Mouse (Mus musculus): Measurements from ENCODE around the gene Zan. TPM values are rescaled to one million over a fixed set of nuclear protein-coding genes. Genes with fewer than 3 reads are reported as not detected.

Zan gene
- polyA plus RNA-seq, 1 experiment from 2014 or later = 0.18 TPM

GRCm38 (mm10) chr5:137500186-137500585 is 23.3 kb upstream of the Zan start:
- DNase-seq = no peak
- 91% methylated on average over 7 of the region's 7 CpGs for WGBS
- H3K4me2 ChIP-seq = no peak overlapping the region
- H3K9ac ChIP-seq = no peak overlapping the region
- H3K4me1 ChIP-seq (ENCODE audit: insufficient read depth) = peaks cover 5% of the 10 kb centered on the region; the same call in 1 of the 2 replicates
- H3K27me3 ChIP-seq (ENCODE audit: insufficient read depth, low read length) = no peaks in the 10 kb centered on the region
- H3K9me3 ChIP-seq (ENCODE audit: low read depth, low read length) = no peaks in the 10 kb centered on the region
- H3K27ac ChIP-seq (ENCODE audit: low read depth) = no peak overlapping the region
- ATAC-seq (ENCODE audit: insufficient read depth) = no peak
- no peak overlapping the region for H3K4me3 ChIP-seq (ENCODE audit: low read depth, low read length)
- TF ChIP-seq CTCF (IDR thresholded peaks at IDR 0.05; ENCODE audit: low read depth) = no peak
- H3K36me3 ChIP-seq (ENCODE audit: insufficient read depth) = peaks cover 12% of the 10 kb centered on the region

GRCm38 (mm10) chr5:137493831-137494230 is 17.0 kb upstream of the Zan start:
- no peaks in the 10 kb centered on the region for H3K9me3 ChIP-seq (ENCODE audit: low read depth, low read length)
- ATAC-seq (ENCODE audit: insufficient read depth) = no peak; the same call in 1 of the 2 replicates
- H3K4me1 ChIP-seq (ENCODE audit: insufficient read depth) = no peaks in the 10 kb centered on the region
- H3K9ac ChIP-seq = 0 out of 2 replicates have a peak overlapping the region, but pooled peaks have one; percentile 9
- no peaks in the 10 kb centered on the region for H3K36me3 ChIP-seq (ENCODE audit: insufficient read depth)
- no peak for TF ChIP-seq CTCF (IDR thresholded peaks at IDR 0.05; ENCODE audit: low read depth)
- peak; percentile 46 for DNase-seq
- no peak overlapping the region for H3K4me2 ChIP-seq
- H3K27ac ChIP-seq (ENCODE audit: low read depth) = no peak overlapping the region
- 35% methylated on average over 13 of the region's 13 CpGs for WGBS
- no peaks in the 10 kb centered on the region for H3K27me3 ChIP-seq (ENCODE audit: insufficient read depth, low read length)
- no peak overlapping the region for H3K4me3 ChIP-seq (ENCODE audit: low read depth, low read length)

- Histone ChIP-seq H3K9ac (no peak overlapping the region), H3K4me2 (no peak overlapping the region), H3K4me3 (ENCODE audit: low read depth, low read length) (no peak overlapping the region), H3K9me3 (ENCODE audit: low read depth, low read length) (no peaks in the 10 kb centered on the region), H3K27me3 (ENCODE audit: insufficient read depth, low read length) (peaks cover 3% of the 10 kb centered on the region; the same call in 1 of the 2 replicates), H3K27ac (ENCODE audit: low read depth) (no peak overlapping the region; the same call in 1 of the 2 replicates), H3K4me1 (ENCODE audit: insufficient read depth) (no peaks in the 10 kb centered on the region), H3K36me3 (ENCODE audit: insufficient read depth) (no peaks in the 10 kb centered on the region)
- DNase-seq (peak; percentile 51), ATAC-seq (ENCODE audit: insufficient read depth) (no peak)
- 40% methylated on average over 4 of the region's 4 CpGs for WGBS
- no peak for TF ChIP-seq CTCF (IDR thresholded peaks at IDR 0.05; ENCODE audit: low read depth)
Measured at GRCm38 (mm10) chr5:137491559-137491958, 14.7 kb upstream of the Zan start.

- Histone ChIP-seq H3K9me3 (ENCODE audit: low read depth, low read length) (no peaks in the 10 kb centered on the region), H3K9ac (no peak overlapping the region), H3K27me3 (ENCODE audit: insufficient read depth, low read length) (peaks cover 24% of the 10 kb centered on the region), H3K4me3 (ENCODE audit: low read depth, low read length) (no peak overlapping the region), H3K36me3 (ENCODE audit: insufficient read depth) (no peaks in the 10 kb centered on the region), H3K4me1 (ENCODE audit: insufficient read depth) (no peaks in the 10 kb centered on the region), H3K27ac (ENCODE audit: low read depth) (no peak overlapping the region), H3K4me2 (no peak overlapping the region)
- DNase-seq (no peak), ATAC-seq (ENCODE audit: insufficient read depth) (no peak)
- TF ChIP-seq CTCF (IDR thresholded peaks at IDR 0.05; ENCODE audit: low read depth) = no peak
- 84% methylated on average over 7 of the region's 7 CpGs for WGBS
Measured at GRCm38 (mm10) chr5:137487616-137488015, 10.8 kb upstream of the Zan start.

GRCm38 (mm10) chr5:137485851-137486155 is 8.9 kb upstream of the Zan start:
- ATAC-seq (ENCODE audit: insufficient read depth) (no peak), DNase-seq (no peak)
- TF ChIP-seq CTCF (IDR thresholded peaks at IDR 0.05; ENCODE audit: low read depth) = no peak
- 3% methylated on average over 17 of the region's 17 CpGs for WGBS
- Histone ChIP-seq H3K9ac (peak overlapping the region; percentile 34), H3K4me1 (ENCODE audit: insufficient read depth) (no peaks in the 10 kb centered on the region), H3K27me3 (ENCODE audit: insufficient read depth, low read length) (peaks cover 24% of the 10 kb centered on the region), H3K4me2 (peak overlapping the region; percentile 63), H3K9me3 (ENCODE audit: low read depth, low read length) (no peaks in the 10 kb centered on the region), H3K4me3 (ENCODE audit: low read depth, low read length) (peak overlapping the region; percentile 8), H3K36me3 (ENCODE audit: insufficient read depth) (no peaks in the 10 kb centered on the region), H3K27ac (ENCODE audit: low read depth) (no peak overlapping the region)

- no peak for DNase-seq
- TF ChIP-seq CTCF (IDR thresholded peaks at IDR 0.05; ENCODE audit: low read depth) = no peak
- Histone ChIP-seq H3K9ac (peak overlapping the region; percentile 34), H3K27ac (ENCODE audit: low read depth) (no peak overlapping the region), H3K4me2 (peak overlapping the region; percentile 63), H3K36me3 (ENCODE audit: insufficient read depth) (no peaks in the 10 kb centered on the region), H3K27me3 (ENCODE audit: insufficient read depth, low read length) (peaks cover 24% of the 10 kb centered on the region), H3K9me3 (ENCODE audit: low read depth, low read length) (no peaks in the 10 kb centered on the region), H3K4me3 (ENCODE audit: low read depth, low read length) (peak overlapping the region; percentile 8), H3K4me1 (ENCODE audit: insufficient read depth) (no peaks in the 10 kb centered on the region)
- WGBS = 8% methylated on average over 30 of the region's 30 CpGs
- ATAC-seq (ENCODE audit: insufficient read depth) = 0 out of 2 replicates have a peak, but pooled peaks have one; percentile 22
Measured at GRCm38 (mm10) chr5:137485071-137485850, 8.4 kb upstream of the Zan start.

- 37% methylated on average over 8 of the region's 8 CpGs for WGBS
- Histone ChIP-seq H3K27ac (ENCODE audit: low read depth) (no peak overlapping the region), H3K4me1 (ENCODE audit: insufficient read depth) (no peaks in the 10 kb centered on the region), H3K9me3 (ENCODE audit: low read depth, low read length) (no peaks in the 10 kb centered on the region), H3K27me3 (ENCODE audit: insufficient read depth, low read length) (peaks cover 24% of the 10 kb centered on the region), H3K9ac (no peak overlapping the region), H3K36me3 (ENCODE audit: insufficient read depth) (no peaks in the 10 kb centered on the region), H3K4me3 (ENCODE audit: low read depth, low read length) (no peak overlapping the region), H3K4me2 (no peak overlapping the region)
- ATAC-seq (ENCODE audit: insufficient read depth) (no peak), DNase-seq (no peak)
- no peak for TF ChIP-seq CTCF (IDR thresholded peaks at IDR 0.05; ENCODE audit: low read depth)
Measured at GRCm38 (mm10) chr5:137481897-137482296, 5.0 kb upstream of the Zan start.

Data from lung, embryonic 14.5 days (tissue).